Mouse (Mus musculus) C2C12 (cell line): ENCODE measurements around the gene Psmd11. TPM values are rescaled to one million over a fixed set of nuclear protein-coding genes. Genes with fewer than 3 reads are reported as not detected.
A peak's percentile ranks its signal among the peaks of the same experiment; 100 is the strongest.

ENCODE experiments used
- H3K27me3 ChIP-seq: one replicate; pipeline ENCODE4 v1.6.1; 2011; ENCODE audit not compliant: control insufficient read depth, insufficient read depth, insufficient read length
- H3K36me3 ChIP-seq: one replicate; pipeline ENCODE4 v1.6.1; 2011; ENCODE audit not compliant: control insufficient read depth, insufficient read depth
- H3K4me3 ChIP-seq: one replicate; pipeline ENCODE4 v1.5.1; 2011; ENCODE audit warnings: mild to moderate bottlenecking, control low read depth; ENCODE audit not compliant: poor library complexity, insufficient read depth, severe bottlenecking
- H3K79me2 ChIP-seq: one replicate; pipeline ENCODE4 v1.6.1; 2011; ENCODE audit not compliant: control insufficient read depth, insufficient read depth
- H3K79me3 ChIP-seq: one replicate; pipeline ENCODE4 v1.6.1; 2011; ENCODE audit warnings: low read depth, control low read depth
- H3ac ChIP-seq: one replicate; pipeline ENCODE3; 2011; ENCODE audit warnings: low read depth; ENCODE audit not compliant: control insufficient read depth, insufficient read length
- MYOD1 ChIP-seq: IDR thresholded peaks from one replicate; pipeline ENCODE4 v1.6.1; 2011; ENCODE audit warnings: low read depth; ENCODE audit not compliant: control insufficient read depth, insufficient read length
- USF1 ChIP-seq: IDR thresholded peaks from one replicate; pipeline ENCODE4 v1.6.1; 2011; ENCODE audit warnings: low read depth, mild to moderate bottlenecking, control low read depth, moderate library complexity
- polyA plus RNA-seq: library from polyadenylated mRNA; unstranded; fragments of >200 nt; fragmentation: generic; extraction: Trizol; gene quantifications from one replicate; pipeline ENCODE4 v1.2.1, GENCODE M21; 2012; ENCODE audit warnings: missing spikeins

Gene Psmd11
- polyA plus RNA-seq, 1 experiment = 82.9 TPM

DNA sequence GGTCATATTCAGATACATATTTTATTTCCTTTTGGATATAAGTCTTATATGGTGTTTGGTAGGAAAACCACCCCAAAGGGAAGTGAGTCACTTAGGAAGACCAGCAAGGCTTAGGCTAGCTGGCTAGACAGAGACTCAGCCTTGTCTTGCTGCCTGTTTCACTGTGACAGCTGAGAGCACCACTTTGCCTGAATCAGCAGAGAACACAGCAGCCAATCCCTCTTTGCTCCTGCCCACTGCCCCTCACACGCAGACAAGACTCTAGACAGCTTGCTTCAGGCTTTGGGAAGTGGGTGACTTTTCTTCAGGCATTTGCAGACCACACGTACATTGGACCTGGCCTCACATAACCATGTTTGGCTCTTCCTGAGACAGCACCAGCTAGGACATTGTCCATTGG is 92.7 kb downstream of the Psmd11 start:
- Histone ChIP-seq H3K36me3 (no peaks in the 10 kb centered on the region), H3K27me3 (no peaks in the 10 kb centered on the region), H3ac (no peak overlapping the region), H3K79me3 (no peaks in the 10 kb centered on the region), H3K4me3 (no peak overlapping the region), H3K79me2 (no peaks in the 10 kb centered on the region)
- no peak for TF ChIP-seq USF1
- TF ChIP-seq MYOD1 = peak; percentile 23

Other genes with a start within 250 kb of the Psmd11 start
- 3.6 TPM for gene Rnf135, start 244.8 kb upstream of the Psmd11 start, polyA plus RNA-seq
- gene Rhot1, start 219.6 kb upstream of the Psmd11 start, polyA plus RNA-seq = 15.8 TPM
- 0.22 TPM for gene Rhbdl3, start 127.7 kb upstream of the Psmd11 start, polyA plus RNA-seq
- 4.3 TPM for gene 5730455P16Rik, start 50.6 kb upstream of the Psmd11 start, polyA plus RNA-seq
- 92.9 TPM for gene Zfp207, start 45.3 kb upstream of the Psmd11 start, polyA plus RNA-seq
- 4.7 TPM for gene Cdk5r1, start 48.4 kb downstream of the Psmd11 start, polyA plus RNA-seq